Mouse (Mus musculus): ENCODE data around the gene Ppp1cc.

Ppp1cc gene

GRCm38 (mm10) chr5:122217636-122218035 is 59.6 kb downstream of the Ppp1cc start:
- no peak for DNase-seq

GRCm38 (mm10) chr5:122218109-122218905 is 60.2 kb downstream of the Ppp1cc start:
- DNase-seq = no peak

- no peak for DNase-seq
Measured at GRCm38 (mm10) chr5:122218928-122219327, 60.9 kb downstream of the Ppp1cc start.

GRCm38 (mm10) chr5:122219655-122220629 is 61.9 kb downstream of the Ppp1cc start:
- DNase-seq = peak; percentile 66

- no peak for DNase-seq
Measured at GRCm38 (mm10) chr5:122221085-122221484, 63.0 kb downstream of the Ppp1cc start.

- no peak for DNase-seq
Measured at GRCm38 (mm10) chr5:122224291-122224690, 66.2 kb downstream of the Ppp1cc start.

Data from kidney, postnatal 10 days (tissue).